Mouse (Mus musculus) hindbrain, embryonic 12.5 days (tissue): ENCODE results near the gene Fsip1. TPM values are rescaled to one million over a fixed set of nuclear protein-coding genes. Genes with fewer than 3 reads are reported as not detected.

Experiments used
- ATAC-seq: fragments of 200-750 bp; cut with Nextera tagmentation; 2 replicates; pipeline ENCODE4 v1.8.0; 2017; ENCODE audit warnings: moderate TSS enrichment; ENCODE audit not compliant: low FRiP score
- H3K27ac ChIP-seq: fragments of 300-500 bp; sonication (generic); 2 replicates; pipeline ENCODE4 v1.5.1; 2016; ENCODE audit warnings: mild to moderate bottlenecking
- H3K27me3 ChIP-seq: fragments of 300-500 bp; sonication (generic); 2 replicates; pipeline ENCODE4 v1.6.1; 2016; ENCODE audit warnings: mild to moderate bottlenecking
- H3K36me3 ChIP-seq: fragments of 300-500 bp; sonication (generic); 2 replicates; pipeline ENCODE4 v1.6.1; 2016; ENCODE audit warnings: mild to moderate bottlenecking
- H3K4me1 ChIP-seq: fragments of 300-500 bp; sonication (generic); 2 replicates; pipeline ENCODE4 v1.6.1; 2016
- H3K4me2 ChIP-seq: fragments of 300-500 bp; sonication (generic); replicated peaks from 2 replicates; pipeline ENCODE4 v1.6.1; 2016; ENCODE audit warnings: mild to moderate bottlenecking
- H3K4me3 ChIP-seq: fragments of 300-500 bp; sonication (generic); 2 replicates; pipeline ENCODE4 v1.5.1; 2016; ENCODE audit warnings: mild to moderate bottlenecking
- H3K9ac ChIP-seq: fragments of 300-500 bp; sonication (generic); 2 replicates; pipeline ENCODE4 v1.6.1; 2016; ENCODE audit warnings: mild to moderate bottlenecking, moderate library complexity
- H3K9me3 ChIP-seq: fragments of 300-500 bp; sonication (generic); replicated peaks from 2 replicates; pipeline ENCODE4 v1.6.1; 2016; ENCODE audit warnings: mild to moderate bottlenecking
- WGBS: fragments of 180-500 bp; shearing (Covaris S2); methylation state at CpG from one replicate; pipeline ENCODE4 v1.1.7; 2016; 5-methylcytosine and 5-hydroxymethylcytosine counted together
- polyA plus RNA-seq: library from polyadenylated mRNA; unstranded; fragments of >200 nt; fragmentation: Nextera tagmentation; extraction: Ambion mirVana; gene quantifications from 2 replicates; pipeline ENCODE4 v1.2.1, GENCODE M21; 2016

Gene Fsip1
- polyA plus RNA-seq, 1 experiment from 2014 or later, result 2.5 TPM

DNA sequence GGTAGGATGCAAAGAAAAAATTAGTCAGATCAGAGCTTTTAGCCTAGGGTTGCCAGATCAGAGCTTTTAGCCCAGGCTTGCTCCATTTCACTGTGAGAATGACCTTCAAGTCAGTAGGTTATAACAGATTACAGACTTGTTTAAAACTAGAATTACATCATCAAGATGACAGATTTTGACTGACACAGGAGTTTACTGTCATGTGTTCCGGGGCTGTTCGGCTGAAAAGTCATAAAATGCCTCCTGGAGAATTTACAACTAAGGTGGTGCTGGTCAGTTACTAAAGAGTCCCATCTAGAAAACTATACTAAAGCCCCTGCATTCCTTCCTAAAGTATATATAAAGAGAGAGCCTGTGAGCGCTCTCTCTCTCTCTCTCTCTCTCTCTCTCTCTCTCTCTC, 128.5 kb downstream of the Fsip1 start:
- H3K27me3 ChIP-seq, result no peaks in the 10 kb centered on the region
- peaks cover 11% of the 10 kb centered on the region; the same call in 1 of the 2 replicates for H3K36me3 ChIP-seq
- H3K9me3 ChIP-seq, result no peaks in the 10 kb centered on the region
- H3K27ac ChIP-seq, result no peak overlapping the region
- 0 out of 2 replicates have a peak, but pooled peaks cover 2% of the 10 kb centered on the region for H3K4me1 ChIP-seq
- ATAC-seq, result no peak
- no peak overlapping the region for H3K9ac ChIP-seq
- no peak overlapping the region for H3K4me3 ChIP-seq
- WGBS, result 77% methylated on average over 3 of the region's 3 CpGs
- H3K4me2 ChIP-seq, result no peak overlapping the region

DNA sequence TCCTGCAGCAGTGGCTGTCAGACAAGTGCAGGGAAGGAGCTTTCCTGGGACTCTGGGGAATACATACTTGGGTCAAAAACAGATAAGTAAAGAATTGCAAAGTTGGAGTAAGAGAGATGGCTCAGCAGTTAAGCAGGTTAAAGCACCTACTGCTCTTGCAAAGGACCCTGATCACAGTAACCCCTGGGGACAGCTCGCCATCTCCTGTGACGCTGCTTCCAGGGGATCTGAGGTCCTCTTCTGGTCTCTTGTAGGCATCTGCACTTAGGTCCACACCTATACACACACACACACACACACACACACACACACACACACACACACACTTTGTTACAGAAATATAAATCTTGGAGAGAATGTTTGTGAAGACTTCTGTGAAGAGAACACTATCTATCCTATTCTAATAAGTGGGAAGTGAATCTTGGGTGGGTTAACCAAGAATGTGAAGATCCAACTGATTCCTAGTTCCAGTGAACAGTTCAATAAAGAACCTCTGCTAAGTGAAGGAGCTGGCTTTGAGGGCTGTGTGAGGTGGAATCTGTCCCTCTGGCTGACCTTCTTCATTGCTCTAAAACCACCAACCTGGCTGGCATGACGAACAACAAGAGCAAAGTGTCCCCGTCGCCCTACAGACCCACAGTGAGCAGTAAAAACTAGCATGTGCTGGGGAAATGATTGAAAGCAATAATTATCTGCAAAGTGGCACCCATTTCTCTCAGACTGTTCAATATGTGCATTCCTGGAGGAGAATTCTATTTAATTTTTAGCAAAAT, 129.1 kb downstream of the Fsip1 start:
- no peak for ATAC-seq
- H3K27ac ChIP-seq, result no peak overlapping the region
- no peaks in the 10 kb centered on the region for H3K27me3 ChIP-seq
- H3K36me3 ChIP-seq, result peaks cover 12% of the 10 kb centered on the region; the same call in 1 of the 2 replicates
- no peak overlapping the region for H3K4me2 ChIP-seq
- 83% methylated on average over 5 of the region's 5 CpGs for WGBS
- H3K4me3 ChIP-seq, result no peak overlapping the region
- H3K9ac ChIP-seq, result no peak overlapping the region
- 0 out of 2 replicates have a peak, but pooled peaks cover 2% of the 10 kb centered on the region for H3K4me1 ChIP-seq
- H3K9me3 ChIP-seq, result no peaks in the 10 kb centered on the region

DNA sequence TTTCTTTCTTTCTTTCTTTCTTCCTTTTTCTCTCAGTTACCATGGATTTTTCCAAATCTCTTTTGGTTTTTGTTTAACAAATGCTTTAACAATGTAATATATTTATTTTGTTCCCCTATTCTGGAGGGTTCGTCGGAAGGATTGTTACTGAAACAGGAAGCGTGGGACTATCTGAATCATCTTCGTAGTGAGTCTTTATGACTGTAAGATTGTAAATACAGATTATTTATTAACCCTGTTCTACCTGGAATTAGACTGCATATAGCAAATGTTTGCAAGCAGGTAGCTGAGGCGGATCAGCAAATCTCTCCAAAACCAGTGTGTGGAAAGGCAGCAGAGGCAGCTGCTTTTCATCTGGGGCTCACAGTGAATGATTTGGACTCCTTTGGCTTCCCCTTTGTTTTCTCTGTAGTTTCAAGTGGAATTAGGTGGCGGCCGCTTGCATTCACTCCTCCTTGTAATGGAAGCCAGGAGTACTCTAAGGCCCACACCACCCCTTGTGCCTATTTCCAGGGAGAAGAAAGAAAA, 130.8 kb downstream of the Fsip1 start:
- 0 out of 2 replicates have a peak, but pooled peaks cover 2% of the 10 kb centered on the region for H3K4me1 ChIP-seq
- no peak overlapping the region for H3K4me3 ChIP-seq
- 69% methylated on average over 7 of the region's 7 CpGs for WGBS
- no peak overlapping the region for H3K9ac ChIP-seq
- no peak overlapping the region for H3K4me2 ChIP-seq
- no peak for ATAC-seq
- no peaks in the 10 kb centered on the region for H3K27me3 ChIP-seq
- no peak overlapping the region for H3K27ac ChIP-seq
- no peaks in the 10 kb centered on the region for H3K9me3 ChIP-seq
- H3K36me3 ChIP-seq, result peaks cover 12% of the 10 kb centered on the region

DNA sequence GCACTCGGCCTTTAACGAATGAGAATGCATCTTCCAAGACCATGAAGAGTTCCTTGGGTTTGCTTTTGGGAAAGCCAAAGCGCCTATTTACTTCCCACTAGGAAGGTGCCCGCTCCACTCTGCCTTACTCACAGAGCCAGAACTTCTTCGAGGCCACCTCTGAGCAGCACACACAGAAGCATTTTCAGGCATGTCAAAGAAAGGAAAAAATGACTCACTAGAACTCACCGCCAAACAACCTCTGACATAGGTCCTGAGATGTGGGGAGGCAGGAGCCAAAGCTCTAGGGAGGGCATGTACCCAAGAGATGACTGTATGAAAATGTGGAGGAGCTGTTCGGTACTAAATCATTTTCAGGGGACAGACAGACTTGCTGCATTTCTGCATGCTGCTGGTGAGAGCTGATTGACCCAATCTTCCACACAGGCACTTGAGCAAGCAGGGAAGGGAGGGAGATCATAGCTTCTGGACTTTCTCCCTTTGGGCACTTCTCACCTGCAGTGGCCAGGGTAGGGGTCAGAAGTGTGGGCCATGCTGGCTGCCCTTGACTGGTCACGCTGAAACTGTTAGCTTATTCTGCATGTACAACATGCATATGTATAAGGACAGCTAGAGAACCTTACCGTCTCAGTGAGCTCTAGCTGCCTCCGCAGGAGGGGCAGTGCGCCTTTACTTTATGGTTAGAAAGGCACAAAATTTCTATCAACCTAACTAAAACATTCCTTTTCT, 131.4 kb downstream of the Fsip1 start:
- Histone ChIP-seq H3K27me3 (no peaks in the 10 kb centered on the region), H3K9ac (no peak overlapping the region), H3K36me3 (peaks cover 12% of the 10 kb centered on the region), H3K4me2 (no peak overlapping the region), H3K27ac (no peak overlapping the region), H3K9me3 (no peaks in the 10 kb centered on the region), H3K4me1 (0 out of 2 replicates have a peak, but pooled peaks cover 2% of the 10 kb centered on the region), H3K4me3 (no peak overlapping the region)
- ATAC-seq, result no peak
- 77% methylated on average over 11 of the region's 11 CpGs for WGBS

DNA sequence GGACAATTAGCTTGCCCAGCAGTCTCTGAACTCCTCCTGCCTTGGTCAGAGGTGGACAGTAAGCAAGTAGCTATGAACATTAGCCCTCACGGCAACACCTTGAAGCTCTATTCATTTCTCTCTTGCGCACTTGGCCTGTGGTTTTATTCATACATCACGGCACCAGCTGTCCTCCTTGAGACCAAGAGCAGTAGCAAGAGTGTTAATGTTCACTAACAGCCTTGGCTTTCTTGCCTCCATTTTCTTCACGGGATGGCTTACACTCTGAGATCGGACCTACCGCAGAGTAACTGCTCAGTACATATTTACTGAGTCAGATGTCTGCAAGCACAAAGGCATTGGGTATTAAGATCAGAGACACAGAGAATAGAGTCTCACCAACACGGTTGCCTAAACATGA, 132.3 kb downstream of the Fsip1 start:
- no peaks in the 10 kb centered on the region for H3K27me3 ChIP-seq
- H3K9me3 ChIP-seq, result no peaks in the 10 kb centered on the region
- no peak overlapping the region for H3K4me2 ChIP-seq
- 85% methylated on average over 7 of the region's 7 CpGs for WGBS
- H3K27ac ChIP-seq, result no peak overlapping the region
- no peak for ATAC-seq
- no peak overlapping the region for H3K9ac ChIP-seq
- H3K36me3 ChIP-seq, result peaks cover 18% of the 10 kb centered on the region
- H3K4me1 ChIP-seq, result 0 out of 2 replicates have a peak, but pooled peaks cover 2% of the 10 kb centered on the region
- H3K4me3 ChIP-seq, result no peak overlapping the region

DNA sequence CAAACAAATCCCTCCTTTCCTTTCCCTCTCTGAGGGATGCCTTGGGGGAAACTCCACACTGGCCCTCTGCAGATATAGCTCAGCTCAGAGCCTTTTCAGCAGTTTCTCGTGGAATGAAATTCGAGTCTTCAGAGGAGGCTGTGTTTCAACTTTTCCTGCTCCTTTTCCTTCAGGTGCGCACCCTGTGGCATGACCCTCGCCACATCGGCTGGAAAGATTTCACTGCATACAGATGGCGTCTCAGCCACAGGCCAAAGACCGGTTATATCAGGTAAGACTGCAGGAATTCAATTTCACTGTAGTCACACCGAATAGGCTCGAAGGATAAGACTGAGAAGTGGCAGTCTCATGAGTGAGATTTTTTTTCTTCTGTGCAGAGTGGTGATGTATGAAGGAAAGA, 133.0 kb downstream of the Fsip1 start:
- H3K4me1 ChIP-seq, result 0 out of 2 replicates have a peak, but pooled peaks cover under 1% of the 10 kb centered on the region
- H3K27me3 ChIP-seq, result no peaks in the 10 kb centered on the region
- H3K27ac ChIP-seq, result no peak overlapping the region
- ATAC-seq, result no peak
- H3K4me3 ChIP-seq, result no peak overlapping the region
- no peaks in the 10 kb centered on the region for H3K9me3 ChIP-seq
- H3K36me3 ChIP-seq, result peaks cover 24% of the 10 kb centered on the region
- H3K4me2 ChIP-seq, result no peak overlapping the region
- 84% methylated on average over 9 of the region's 9 CpGs for WGBS
- H3K9ac ChIP-seq, result no peak overlapping the region

DNA sequence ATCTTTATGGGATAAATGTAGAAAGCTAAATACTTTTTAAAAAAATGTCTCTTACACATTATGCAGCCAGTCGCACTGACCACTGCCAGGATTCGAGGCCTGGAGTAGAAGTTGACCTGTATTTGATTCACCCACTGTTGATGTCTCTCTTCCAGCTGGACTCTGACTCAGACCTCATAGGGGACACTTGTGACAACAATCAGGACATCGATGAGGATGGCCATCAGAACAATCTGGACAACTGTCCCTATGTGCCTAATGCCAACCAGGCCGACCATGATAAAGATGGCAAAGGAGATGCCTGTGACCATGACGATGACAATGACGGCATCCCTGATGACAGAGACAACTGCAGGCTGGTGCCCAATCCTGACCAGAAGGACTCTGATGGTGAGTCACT, 134.5 kb downstream of the Fsip1 start:
- Histone ChIP-seq H3K9ac (no peak overlapping the region), H3K4me1 (no peaks in the 10 kb centered on the region), H3K4me3 (no peak overlapping the region), H3K4me2 (no peak overlapping the region), H3K27ac (no peak overlapping the region), H3K36me3 (peaks cover 24% of the 10 kb centered on the region), H3K27me3 (no peaks in the 10 kb centered on the region), H3K9me3 (no peaks in the 10 kb centered on the region)
- 94% methylated on average over 6 of the region's 6 CpGs for WGBS
- no peak for ATAC-seq

DNA sequence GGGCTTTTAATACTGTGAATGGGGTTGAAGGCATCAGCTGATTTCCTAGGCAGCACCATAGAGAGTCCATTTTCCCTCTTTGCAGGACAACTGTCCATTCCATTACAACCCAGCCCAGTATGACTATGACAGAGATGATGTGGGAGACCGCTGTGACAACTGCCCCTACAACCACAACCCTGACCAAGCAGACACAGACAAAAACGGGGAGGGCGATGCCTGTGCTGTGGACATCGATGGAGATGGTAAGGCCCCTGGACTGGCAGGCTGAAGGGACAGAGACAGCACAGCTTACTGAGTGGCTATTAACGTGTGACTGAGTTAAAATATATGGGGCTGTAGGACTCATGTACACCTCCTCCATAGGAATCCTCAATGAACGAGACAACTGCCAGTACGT, 136.0 kb downstream of the Fsip1 start:
- Histone ChIP-seq H3K9ac (no peak overlapping the region), H3K27me3 (no peaks in the 10 kb centered on the region), H3K9me3 (no peaks in the 10 kb centered on the region), H3K4me2 (no peak overlapping the region), H3K36me3 (peaks cover 27% of the 10 kb centered on the region), H3K4me3 (no peak overlapping the region), H3K4me1 (0 out of 2 replicates have a peak, but pooled peaks cover 2% of the 10 kb centered on the region), H3K27ac (no peak overlapping the region)
- ATAC-seq, result no peak
- WGBS, result 97% methylated on average over 7 of the region's 7 CpGs

DNA sequence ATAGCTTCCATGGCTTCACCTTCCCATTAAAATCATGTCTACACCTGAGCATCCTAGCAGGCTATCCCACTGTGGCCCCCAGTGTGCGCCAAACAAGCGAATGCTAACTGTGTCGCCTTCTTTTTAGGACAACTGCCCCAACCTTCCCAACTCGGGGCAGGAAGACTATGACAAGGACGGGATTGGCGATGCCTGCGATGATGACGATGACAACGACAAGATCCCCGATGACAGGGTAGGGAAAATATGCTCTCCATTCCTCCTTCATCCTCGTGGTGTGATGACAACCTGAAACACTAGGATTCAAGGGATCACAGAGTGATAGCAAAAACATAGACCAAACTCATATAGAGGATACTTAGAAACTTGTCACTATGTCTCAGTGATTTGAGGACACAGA, 136.7 kb downstream of the Fsip1 start:
- no peak for ATAC-seq
- Histone ChIP-seq H3K4me3 (no peak overlapping the region), H3K9ac (no peak overlapping the region), H3K36me3 (peaks cover 27% of the 10 kb centered on the region), H3K9me3 (no peaks in the 10 kb centered on the region), H3K4me2 (no peak overlapping the region), H3K27ac (no peak overlapping the region), H3K4me1 (0 out of 2 replicates have a peak, but pooled peaks cover 8% of the 10 kb centered on the region), H3K27me3 (no peaks in the 10 kb centered on the region)
- 95% methylated on average over 11 of the region's 11 CpGs for WGBS

DNA sequence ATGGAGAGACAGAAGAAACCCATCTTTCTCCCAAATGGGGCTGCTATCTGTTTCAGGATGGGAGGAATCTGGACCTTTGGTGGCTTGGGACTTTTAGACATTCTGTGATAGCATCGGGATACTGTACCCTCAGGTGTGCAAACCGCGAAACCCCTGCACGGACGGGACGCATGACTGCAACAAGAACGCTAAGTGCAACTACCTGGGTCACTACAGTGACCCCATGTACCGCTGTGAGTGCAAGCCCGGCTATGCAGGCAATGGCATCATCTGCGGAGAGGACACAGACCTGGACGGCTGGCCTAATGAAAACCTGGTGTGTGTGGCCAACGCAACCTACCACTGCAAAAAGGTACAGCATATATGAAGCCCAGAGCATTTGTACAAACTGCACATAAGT, 137.1 kb downstream of the Fsip1 start:
- H3K4me3 ChIP-seq, result no peak overlapping the region

DNA sequence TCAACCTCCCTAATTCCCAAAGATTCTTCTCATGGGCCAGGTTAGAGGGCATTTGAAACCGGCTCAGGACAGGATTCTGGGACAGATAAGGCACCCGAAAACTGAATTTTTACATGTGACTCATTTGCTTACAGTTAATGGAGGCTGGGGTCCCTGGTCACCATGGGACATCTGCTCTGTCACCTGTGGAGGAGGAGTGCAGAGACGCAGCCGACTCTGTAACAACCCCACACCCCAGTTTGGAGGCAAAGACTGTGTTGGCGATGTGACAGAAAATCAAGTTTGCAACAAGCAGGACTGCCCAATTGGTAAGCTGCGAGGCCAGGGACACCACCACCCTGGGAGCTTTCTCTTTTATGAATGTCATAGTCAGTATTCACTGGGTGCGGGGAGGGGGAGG, 138.3 kb downstream of the Fsip1 start:
- Histone ChIP-seq H3K4me1 (peaks cover 8% of the 10 kb centered on the region; the same call in 1 of the 2 replicates), H3K4me3 (no peak overlapping the region), H3K27me3 (no peaks in the 10 kb centered on the region), H3K4me2 (no peak overlapping the region), H3K9ac (no peak overlapping the region), H3K36me3 (peaks cover 18% of the 10 kb centered on the region), H3K9me3 (no peaks in the 10 kb centered on the region), H3K27ac (no peak overlapping the region)
- WGBS, result 84% methylated on average over 7 of the region's 7 CpGs
- ATAC-seq, result no peak

More for the DNA sequence above, 137.1 kb downstream of the Fsip1 start:
- H3K27me3 ChIP-seq, result no peaks in the 10 kb centered on the region
- 90% methylated on average over 12 of the region's 12 CpGs for WGBS
- peaks cover 27% of the 10 kb centered on the region for H3K36me3 ChIP-seq
- H3K4me1 ChIP-seq, result 0 out of 2 replicates have a peak, but pooled peaks cover 8% of the 10 kb centered on the region
- no peak overlapping the region for H3K9ac ChIP-seq
- ATAC-seq, result no peak
- no peak overlapping the region for H3K27ac ChIP-seq
- no peaks in the 10 kb centered on the region for H3K9me3 ChIP-seq
- no peak overlapping the region for H3K4me2 ChIP-seq

DNA sequence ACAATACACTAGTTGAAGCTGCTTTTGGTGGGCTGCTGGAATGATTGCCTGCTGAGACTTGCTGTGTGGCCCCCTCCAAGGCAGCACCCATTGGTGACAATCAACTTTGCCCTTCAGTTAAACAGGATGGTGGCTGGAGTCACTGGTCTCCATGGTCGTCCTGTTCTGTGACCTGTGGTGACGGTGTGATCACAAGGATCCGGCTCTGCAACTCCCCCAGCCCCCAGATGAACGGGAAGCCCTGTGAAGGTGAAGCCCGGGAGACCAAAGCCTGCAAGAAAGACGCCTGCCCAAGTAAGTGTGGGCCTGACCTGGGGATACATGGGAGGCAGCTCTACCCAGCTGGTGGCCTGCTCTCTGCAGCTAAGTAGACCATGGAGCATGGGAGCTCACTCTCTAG, 138.7 kb downstream of the Fsip1 start:
- Histone ChIP-seq H3K36me3 (peaks cover 15% of the 10 kb centered on the region), H3K27me3 (peaks cover 3% of the 10 kb centered on the region), H3K4me1 (peaks cover 10% of the 10 kb centered on the region; the same call in 1 of the 2 replicates), H3K9me3 (no peaks in the 10 kb centered on the region), H3K27ac (no peak overlapping the region), H3K4me3 (no peak overlapping the region), H3K9ac (no peak overlapping the region), H3K4me2 (no peak overlapping the region)
- ATAC-seq, result no peak
- 73% methylated on average over 6 of the region's 6 CpGs for WGBS
